Mouse (Mus musculus) liver, adult (tissue): ENCODE results near the gene Sox5.

Source experiments
- GATA4 ChIP-seq: IDR thresholded peaks from 2 replicates; pipeline ENCODE4 v1.6.1; 2014; ENCODE audit warnings: mild to moderate bottlenecking, low read length; ENCODE audit not compliant: insufficient replicate concordance

Gene Sox5

GRCm38 (mm10) chr6:144781431-144782030 lies at the start of gene Sox5:
Gene Sox5 (minus strand): TSS chr6:144781977.
- TF ChIP-seq GATA4 = no peak

GRCm38 (mm10) chr6:144825018-144825602 lies 43.3 kb upstream of the Sox5 start:
- no peak for TF ChIP-seq GATA4

DNA sequence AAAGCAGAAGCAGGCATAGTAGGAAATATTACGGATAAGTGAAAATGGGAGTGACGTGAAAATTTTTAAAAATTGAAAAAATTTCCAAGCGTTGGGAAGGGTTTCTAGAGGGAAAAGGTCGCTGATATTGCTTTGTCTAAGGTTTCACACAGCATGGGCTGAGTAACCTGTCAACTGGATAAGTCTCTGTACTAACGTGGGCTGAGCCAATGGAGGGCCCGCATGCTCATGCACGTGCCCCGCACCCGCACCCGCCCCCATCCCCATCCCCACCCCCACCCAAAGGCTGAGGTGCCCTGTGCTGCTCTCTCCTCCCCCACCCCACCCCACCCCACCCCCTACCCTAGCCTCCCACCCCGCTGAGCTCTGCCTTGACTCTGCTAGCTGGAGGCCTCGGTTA lies 42.4 kb upstream of the Sox5 start:
- no peak for TF ChIP-seq GATA4

DNA sequence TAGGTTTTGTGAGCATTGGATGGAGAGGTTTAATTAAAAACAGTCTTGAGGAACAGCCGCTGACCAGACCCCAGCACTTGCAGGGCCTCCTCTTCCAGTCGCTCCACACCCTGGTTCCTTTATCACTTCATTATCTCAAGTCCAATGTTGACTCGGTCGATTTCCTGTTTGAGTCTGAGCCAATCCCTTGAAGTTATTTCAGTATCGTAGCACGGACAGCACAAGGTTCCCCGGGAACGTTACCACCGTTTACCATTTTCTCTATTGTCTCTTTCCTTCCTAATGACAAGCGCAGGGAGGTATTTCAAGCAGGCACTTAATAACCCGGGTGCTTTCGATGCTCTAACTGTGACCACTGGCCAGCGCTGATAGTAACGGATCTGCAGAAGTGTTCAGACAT lies 40.8 kb upstream of the Sox5 start:
- TF ChIP-seq GATA4 = no peak

DNA sequence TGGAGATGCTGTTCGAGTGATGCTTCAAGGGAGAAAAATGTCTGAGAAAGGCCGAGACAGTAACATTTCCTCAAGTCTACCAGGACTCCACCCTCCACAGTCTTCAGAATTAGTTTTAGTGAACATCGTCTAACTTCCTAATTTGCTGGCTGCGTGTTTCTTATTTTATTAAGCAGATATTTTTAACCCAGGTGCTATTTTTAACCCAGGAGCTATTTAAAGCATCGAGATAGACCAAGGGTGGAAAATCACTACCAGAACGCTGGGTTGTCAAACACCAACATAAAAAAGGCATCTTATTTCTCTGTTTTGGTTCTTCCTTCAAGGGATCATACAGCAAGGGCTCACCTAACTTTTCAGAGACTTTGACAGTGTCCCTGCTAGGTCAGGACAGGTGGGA lies 39.2 kb upstream of the Sox5 start:
- no peak for TF ChIP-seq GATA4

DNA sequence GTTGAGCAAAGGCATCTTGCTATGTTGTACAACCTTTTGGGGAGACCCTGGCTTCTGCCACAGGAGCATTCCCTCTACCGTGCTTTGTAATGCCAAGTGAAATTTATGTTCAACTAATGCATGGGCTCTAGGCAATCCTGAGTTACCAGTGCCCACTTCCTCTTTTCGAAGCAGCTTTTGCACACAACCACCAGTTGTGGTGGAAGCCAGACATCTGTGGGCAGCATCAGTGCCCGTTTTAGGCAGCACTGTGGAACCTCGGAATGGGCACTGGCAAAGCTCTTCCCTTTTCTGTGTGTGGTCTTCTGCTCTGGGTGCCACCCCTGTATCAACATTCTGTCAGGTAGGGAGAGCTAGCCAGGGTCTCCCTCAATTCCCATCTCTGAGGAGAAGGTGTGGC lies 36.2 kb upstream of the Sox5 start:
- TF ChIP-seq GATA4 = no peak

GRCm38 (mm10) chr6:144817329-144817932 lies 35.7 kb upstream of the Sox5 start:
- TF ChIP-seq GATA4 = no peak

- no peak for TF ChIP-seq GATA4
Observed at GRCm38 (mm10) chr6:144815542-144815941, 33.8 kb upstream of the Sox5 start.

GRCm38 (mm10) chr6:144814931-144815364 lies 33.2 kb upstream of the Sox5 start:
- TF ChIP-seq GATA4 = no peak

DNA sequence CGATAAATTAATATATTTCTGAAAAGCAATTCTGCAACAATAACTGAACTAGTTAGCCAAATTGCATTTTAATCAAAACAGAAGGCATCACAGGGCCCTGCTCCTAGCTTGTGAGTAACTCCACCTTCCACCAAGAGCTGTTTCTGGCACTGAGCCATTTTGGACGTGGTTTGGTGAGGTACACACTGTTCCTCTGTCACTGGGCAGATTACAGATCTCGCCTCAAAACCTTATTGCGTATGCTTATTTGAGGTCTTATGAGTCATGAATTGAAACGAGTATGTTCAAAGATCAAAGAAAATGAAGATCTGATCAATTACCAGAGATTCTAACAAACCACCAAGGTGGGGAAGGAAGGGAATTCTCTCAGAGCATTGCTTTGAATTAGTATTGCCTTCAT lies 22.5 kb upstream of the Sox5 start:
- no peak for TF ChIP-seq GATA4

GRCm38 (mm10) chr6:144803063-144803462 lies 21.3 kb upstream of the Sox5 start:
- no peak for TF ChIP-seq GATA4

DNA sequence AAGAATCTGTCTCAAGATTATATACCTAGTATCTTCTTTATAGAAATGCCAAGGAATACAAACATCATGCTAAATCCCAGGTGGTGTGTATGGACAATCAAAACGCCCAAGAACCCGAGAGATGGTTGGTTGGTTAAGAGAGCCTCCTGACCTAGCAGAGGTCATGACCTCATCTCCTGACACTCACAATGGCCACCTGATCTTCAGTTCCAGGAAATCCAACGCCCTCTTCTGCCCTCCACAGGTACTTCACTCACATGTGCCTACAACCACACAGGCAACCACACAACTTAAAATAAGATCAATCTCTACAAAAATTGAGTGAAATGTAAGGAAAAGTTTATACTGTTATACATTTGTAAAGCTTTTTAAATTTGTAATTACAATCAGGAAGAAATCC lies 12.6 kb upstream of the Sox5 start:
- TF ChIP-seq GATA4 = no peak

GRCm38 (mm10) chr6:144792871-144793270 lies 11.1 kb upstream of the Sox5 start:
- no peak for TF ChIP-seq GATA4

- no peak for TF ChIP-seq GATA4
Observed at GRCm38 (mm10) chr6:144783295-144783694, 1.5 kb upstream of the Sox5 start.

- no peak for TF ChIP-seq GATA4
Observed at GRCm38 (mm10) chr6:144782866-144783265, 1.1 kb upstream of the Sox5 start.

- TF ChIP-seq GATA4 = no peak
Observed at GRCm38 (mm10) chr6:144782031-144782857, 467 bp upstream of the Sox5 start.
